In genomic region chr17:45686093-45686619, GRCm38 (mm10) we compare ENCODE assay signal across 8 mouse cellular contexts. TPM values are rescaled to one million over a fixed set of nuclear protein-coding genes. Genes with fewer than 3 reads are reported as not detected.
A peak's percentile ranks its signal among the peaks of the same experiment; 100 is the strongest.
DNase-seq lines count a peak whose midpoint lies in the region; ATAC-seq lines count a peak whose summit lies in the region.

TSS of gene Mrpl14 (plus strand) at chr17:45686322.

- H3K27me3 ChIP-seq in hindbrain, embryonic 12.5 days, result no peaks in the 10 kb centered on the region

- H3K4me2 ChIP-seq in hindbrain, embryonic 12.5 days (replicated peaks), result peak within 1 kb of the TSS; percentile 74

- no peaks in the 10 kb centered on the region for H3K36me3 ChIP-seq in hindbrain, embryonic 12.5 days

- H3K9me3 ChIP-seq in hindbrain, embryonic 12.5 days (replicated peaks), result no peaks in the 10 kb centered on the region

- peak within 1 kb of the TSS; percentile 87 for H3K4me3 ChIP-seq in hindbrain, embryonic 12.5 days

- WGBS in hindbrain, embryonic 12.5 days, result under 1% methylated on average over 20 of the region's 50 CpGs

- peak within 1 kb of the TSS; percentile 95 for H3K9ac ChIP-seq in hindbrain, embryonic 12.5 days

- ATAC-seq in hindbrain, embryonic 12.5 days (ENCODE audit: low FRiP score), result peak; percentile 91

- peak within 1 kb of the TSS; percentile 92 for H3K27ac ChIP-seq in hindbrain, embryonic 12.5 days

- peaks cover 29% of the 10 kb centered on the region for H3K4me1 ChIP-seq in hindbrain, embryonic 12.5 days

- DNase-seq in Muller cell, postnatal 12 days (ENCODE audit: inconsistent ontology term), result peak; percentile 96
- DNase-seq in cerebellum, adult 9-11 months, result peak; percentile 88
- DNase-seq in frontal cortex, postnatal 10 days (ENCODE audit: low spot score in 2 of 2), result peak; percentile 88 to 92
- peak; percentile 90 to 94 for DNase-seq in layer of hippocampus, postnatal 14 days (ENCODE audit: low spot score in 2 of 2)
- DNase-seq in lung, postnatal 14 days, result peak; percentile 95
- DNase-seq in retina, adult 2 months (ENCODE audit: low read depth, low spot score), result peak; percentile 91
- DNase-seq in thymus, postnatal 36 days, result peak; percentile 93

RNA-seq across cellular contexts. Expression of gene Mrpl14, which starts in this region (rescaled TPM):
- polyA plus RNA-seq in hindbrain, embryonic 12.5 days (2016; fragmentation: Nextera tagmentation; extraction: Ambion mirVana), result 98.1 and 110 TPM in 2 replicates
- total RNA-seq in layer of hippocampus, postnatal 14 days (2021), result 10 to 100 TPM; 36.4 to 43.5 TPM

Comparison
In these comparisons a context has a peak if more than half of its experiments do, and no peak if none do; other contexts are left out.
1. Peak in every context shown above with its lines: DNase-seq, ATAC-seq, H3K4me3 ChIP-seq and H3K27ac ChIP-seq.